Mouse (Mus musculus): ENCODE results near the gene Anapc1. TPM values are rescaled to one million over a fixed set of nuclear protein-coding genes. Genes with fewer than 3 reads are reported as not detected.
A peak's percentile ranks its signal among the peaks of the same experiment; 100 is the strongest.
"Not testable (repeated sequence)": the region's sequence is repeated elsewhere in the genome, so short reads cannot be mapped to it uniquely, and the experiment has no call there.

Gene Anapc1
- total RNA-seq, 4 experiments from 2014 or later: 29.7 to 31.8 (median 30.3) TPM

- no peak for DNase-seq (ENCODE audit: low spot score in 2 of 2)
Observed at GRCm38 (mm10) chr2:128697047-128697446, 9.9 kb upstream of the Anapc1 start.

DNA sequence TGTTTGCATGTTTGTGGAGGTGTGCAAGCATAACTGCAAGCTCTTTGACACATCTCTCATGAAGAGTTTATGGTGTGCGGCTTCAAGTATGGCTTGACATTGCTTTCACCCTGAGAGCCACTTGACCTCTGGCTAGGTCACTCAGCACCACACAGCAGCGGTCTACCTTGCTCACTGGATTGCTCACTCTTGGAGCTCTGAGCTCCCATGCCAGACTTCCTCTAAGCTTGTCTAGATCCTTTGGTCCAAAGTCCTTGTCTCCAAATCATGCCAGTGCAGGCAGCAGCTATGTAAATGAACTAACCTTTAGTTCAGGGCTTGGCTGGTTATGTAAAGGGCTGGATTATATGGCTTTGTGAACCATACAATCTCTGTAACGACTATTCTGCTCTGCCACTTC is 9.2 kb upstream of the Anapc1 start:
- no peak for DNase-seq (ENCODE audit: low spot score in 2 of 2)

- DNase-seq (ENCODE audit: low spot score in 2 of 2): no peak
Observed at GRCm38 (mm10) chr2:128694548-128694947, 7.4 kb upstream of the Anapc1 start.

DNA sequence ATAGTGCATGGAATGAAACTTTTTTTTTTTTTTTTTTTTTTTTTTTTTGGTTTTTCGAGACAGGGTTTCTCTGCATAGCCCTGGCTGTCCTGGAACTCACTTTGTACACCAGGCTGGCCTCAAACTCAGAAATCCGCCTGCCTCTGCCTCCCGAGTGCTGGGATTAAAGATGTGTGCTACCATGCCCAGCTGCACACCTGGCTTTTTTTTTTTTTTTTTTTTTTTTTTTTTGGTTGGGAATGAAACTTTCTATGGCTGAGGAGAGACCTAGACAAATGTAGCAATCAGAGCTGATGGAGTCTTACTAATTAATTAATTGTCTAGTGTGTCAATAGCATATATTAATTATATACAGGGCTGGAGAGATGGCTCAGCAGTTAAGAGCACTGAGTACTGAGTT is 6.6 kb upstream of the Anapc1 start:
- DNase-seq (ENCODE audit: low spot score in 2 of 2): not testable (repeated sequence)

DNA sequence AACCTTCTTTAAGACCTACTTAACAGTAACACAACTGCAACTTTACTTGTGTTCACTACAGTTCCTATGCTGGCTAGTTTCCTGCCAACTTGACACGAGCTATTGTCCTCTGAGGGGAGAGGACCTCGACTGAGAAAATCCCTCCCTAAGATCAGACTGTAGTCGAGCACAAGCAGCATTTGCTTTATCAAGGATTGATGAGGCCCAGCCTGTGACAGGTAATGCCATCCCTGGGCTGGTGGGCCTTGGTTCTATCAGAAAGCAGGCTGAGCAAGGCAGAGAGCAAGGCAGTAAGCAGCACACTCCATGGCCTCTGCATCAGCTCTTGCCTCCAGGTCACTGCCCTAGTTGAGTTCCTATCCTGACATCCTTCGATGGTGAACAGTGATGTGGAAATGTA is 6.0 kb upstream of the Anapc1 start:
- DNase-seq (ENCODE audit: low spot score in 2 of 2): no peak

DNA sequence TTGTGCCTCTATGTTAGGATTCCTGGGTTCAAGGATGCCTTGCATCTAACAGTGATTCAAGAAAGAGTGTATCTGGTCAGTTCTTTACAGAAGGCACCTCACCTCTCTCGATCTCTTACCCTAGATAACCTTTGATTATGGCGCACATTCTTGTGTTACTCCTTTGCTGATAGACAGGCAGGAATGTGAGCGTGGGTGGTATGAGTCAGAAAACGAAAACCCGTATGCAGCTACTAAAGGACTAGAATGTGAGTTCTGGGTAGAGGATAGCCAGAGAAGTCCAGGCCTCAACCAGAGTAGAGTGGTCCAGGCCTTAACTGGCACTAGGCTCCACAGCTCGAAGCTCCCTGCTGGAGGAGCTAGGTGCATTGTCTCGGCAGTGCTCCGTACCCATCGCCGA is 5.6 kb upstream of the Anapc1 start:
- no peak for DNase-seq (ENCODE audit: low spot score in 2 of 2)

- no peak for DNase-seq (ENCODE audit: low spot score in 2 of 2)
Observed at GRCm38 (mm10) chr2:128692336-128692735, 5.1 kb upstream of the Anapc1 start.

- DNase-seq (ENCODE audit: low spot score in 2 of 2): no peak
Observed at GRCm38 (mm10) chr2:128687558-128688120, 448 bp upstream of the Anapc1 start.

- no peak for DNase-seq (ENCODE audit: low spot score in 2 of 2)
Observed at GRCm38 (mm10) chr2:128680661-128681060, 6.5 kb downstream of the Anapc1 start.

GRCm38 (mm10) chr2:128620578-128620977 is 66.6 kb downstream of the Anapc1 start:
- no peak for DNase-seq (ENCODE audit: low spot score in 2 of 2)

DNA sequence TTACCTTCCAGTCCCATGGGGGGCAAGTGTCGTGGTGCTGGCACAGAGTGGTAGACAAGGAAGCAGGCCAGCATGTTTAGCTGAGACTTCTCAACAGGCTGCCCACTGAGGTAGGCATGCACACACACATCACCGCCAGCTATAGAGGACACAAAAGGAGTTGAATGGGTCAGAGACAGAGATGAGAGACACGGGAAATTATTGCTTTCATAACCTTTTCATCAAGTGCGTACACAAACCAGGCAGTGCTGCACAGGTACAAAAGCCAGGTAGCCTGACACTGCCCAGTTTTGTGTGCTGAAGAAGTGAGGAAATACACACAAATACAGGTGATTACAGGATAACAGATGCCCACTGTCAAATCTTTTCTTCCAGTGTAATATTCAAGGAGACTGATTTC is 71.8 kb downstream of the Anapc1 start:
- no peak for DNase-seq (ENCODE audit: low spot score in 2 of 2)

DNA sequence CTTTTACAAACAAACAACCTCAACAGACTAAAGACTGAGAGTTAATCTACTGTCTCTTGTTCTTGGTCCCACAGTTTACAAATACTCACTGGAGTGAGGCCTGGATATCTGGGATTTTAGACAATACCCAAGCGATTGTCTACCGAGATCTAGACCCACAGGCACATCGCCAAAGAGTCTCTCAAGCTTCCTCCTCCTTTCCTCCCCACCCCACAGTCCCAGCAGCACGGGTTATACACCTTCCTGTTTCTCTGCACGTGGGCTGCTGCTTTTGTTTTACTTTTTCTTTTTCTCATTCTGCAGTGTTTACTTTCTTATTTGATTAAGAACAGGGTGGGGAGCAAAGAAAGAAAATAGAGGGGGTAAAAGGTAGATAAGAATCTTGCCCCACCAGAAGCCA is 73.8 kb downstream of the Anapc1 start:
- no peak for DNase-seq (ENCODE audit: low spot score in 2 of 2)

DNA sequence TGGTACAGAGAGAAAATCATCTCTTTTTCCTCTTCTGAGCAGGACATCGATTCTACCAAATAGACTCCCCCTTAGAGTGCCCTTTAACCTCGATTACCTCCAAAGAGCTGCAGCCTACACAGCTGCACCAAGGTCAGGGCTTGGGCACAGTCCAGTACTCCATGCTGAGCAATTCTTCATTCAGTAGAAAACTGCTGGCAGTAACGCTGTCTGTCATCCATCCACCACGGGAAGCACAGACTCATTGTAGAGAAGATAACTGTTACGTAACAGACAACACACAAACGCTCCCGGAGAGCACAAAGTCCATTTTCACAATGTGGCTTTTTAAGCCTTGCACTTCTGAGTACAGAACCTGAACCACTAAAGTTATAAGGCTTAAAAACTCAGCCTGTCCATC is 74.9 kb downstream of the Anapc1 start:
- DNase-seq (ENCODE audit: low spot score in 2 of 2): no peak

- DNase-seq (ENCODE audit: low spot score in 2 of 2): no peak
Observed at GRCm38 (mm10) chr2:128611178-128611577, 76.0 kb downstream of the Anapc1 start.

GRCm38 (mm10) chr2:128609286-128609685 is 77.9 kb downstream of the Anapc1 start:
- no peak for DNase-seq (ENCODE audit: low spot score in 2 of 2)

DNA sequence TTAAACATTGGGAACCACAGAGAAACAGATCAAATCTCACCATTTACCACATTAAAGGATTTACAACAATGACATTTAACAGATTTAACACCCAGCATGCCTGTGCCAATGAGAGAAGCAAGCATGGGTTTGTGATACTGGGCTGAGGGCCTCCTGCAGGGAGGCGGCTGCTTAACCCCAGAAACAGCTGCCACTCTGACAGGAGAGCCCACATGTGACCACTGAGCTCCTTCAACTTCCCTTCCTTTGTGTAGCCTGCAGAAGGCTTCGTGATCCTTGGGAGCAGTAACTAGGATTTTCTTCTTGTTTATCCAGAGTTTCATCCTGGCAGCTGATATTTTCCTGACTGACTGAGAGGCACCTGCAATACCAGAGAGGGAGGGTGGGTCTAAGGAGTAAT is 85.7 kb downstream of the Anapc1 start:
- DNase-seq (ENCODE audit: low spot score in 2 of 2): no peak

DNA sequence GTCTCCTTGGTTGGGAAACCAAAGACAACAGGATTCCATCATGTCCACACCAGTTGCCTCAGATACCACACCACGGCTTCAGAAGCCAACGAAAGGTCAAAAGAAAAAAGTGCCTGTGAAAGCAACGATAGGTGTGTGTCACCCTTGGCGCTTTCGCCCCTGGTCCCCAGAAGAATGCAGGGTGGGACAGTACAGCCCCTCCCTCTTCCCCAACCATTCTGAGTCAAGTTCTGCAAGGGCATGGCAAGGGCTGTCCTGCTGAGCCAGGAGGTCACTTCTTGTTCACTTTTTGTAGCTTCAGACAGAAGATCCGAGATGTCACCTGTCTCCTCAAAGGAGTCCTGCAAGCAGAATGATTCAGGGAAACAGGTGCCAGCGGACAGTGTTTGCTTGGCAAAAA is 94.9 kb downstream of the Anapc1 start:
- DNase-seq (ENCODE audit: low spot score in 2 of 2): no peak

- no peak for DNase-seq (ENCODE audit: low spot score in 2 of 2)
Observed at GRCm38 (mm10) chr2:128590909-128591308, 96.3 kb downstream of the Anapc1 start, which contains the start of gene Spdye4c. Gene Spdye4c (plus strand): TSS chr2:128591209.

- DNase-seq (ENCODE audit: low spot score in 2 of 2): no peak
Observed at GRCm38 (mm10) chr2:128582881-128583280, 104.3 kb downstream of the Anapc1 start.

GRCm38 (mm10) chr2:128572726-128573624 is 114.2 kb downstream of the Anapc1 start:
- peak; percentile 63 to 69 for DNase-seq (ENCODE audit: low spot score in 2 of 2)

DNA sequence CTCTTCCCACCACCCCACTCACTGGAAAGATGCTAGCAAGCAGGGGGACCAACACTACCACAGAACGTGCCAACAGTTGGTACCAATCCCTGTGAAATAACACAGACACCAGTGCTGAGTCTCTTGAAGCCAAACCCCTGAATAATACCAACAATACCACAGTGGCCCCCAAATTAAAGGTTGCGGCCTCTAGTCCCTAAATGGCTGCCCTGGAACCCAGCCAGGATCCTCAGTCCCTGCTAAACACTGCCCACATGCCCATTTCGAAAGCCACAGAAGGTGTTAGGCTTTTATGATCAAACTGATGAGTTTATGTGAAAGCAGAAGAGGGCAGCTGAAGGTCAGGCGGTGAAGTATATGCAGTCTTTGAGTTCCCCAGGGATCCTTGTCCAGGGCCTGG is 116.2 kb downstream of the Anapc1 start:
- DNase-seq (ENCODE audit: low spot score in 2 of 2): no peak

GRCm38 (mm10) chr2:128568490-128568889 is 118.7 kb downstream of the Anapc1 start:
- DNase-seq (ENCODE audit: low spot score in 2 of 2): no peak

DNA sequence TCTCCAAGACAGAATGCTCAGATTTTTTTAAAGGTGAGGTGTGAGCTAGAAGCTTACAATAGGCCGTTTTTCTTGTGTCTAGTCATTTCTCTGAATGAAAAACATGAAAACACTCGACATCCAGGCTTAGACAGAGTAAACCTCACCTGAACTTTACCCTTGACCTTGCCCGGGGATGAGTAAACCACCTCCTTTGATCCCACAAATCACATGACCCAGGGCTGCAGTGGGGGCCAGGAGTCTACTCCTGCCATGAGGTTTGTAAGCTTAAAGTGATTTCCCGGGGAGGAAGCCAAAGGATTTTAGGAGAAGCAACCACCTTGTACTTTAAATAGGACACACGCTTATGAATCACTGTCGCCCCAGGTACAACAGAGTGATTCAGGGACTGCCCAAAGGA is 119.2 kb downstream of the Anapc1 start:
- DNase-seq (ENCODE audit: low spot score in 2 of 2): no peak

Data from gastrocnemius, adult 8-10 months (tissue).